Mouse (Mus musculus) spleen, postnatal 4 days (tissue): Measurements from ENCODE around the gene Trmt10c.
"Not testable (repeated sequence)": the region's sequence is repeated elsewhere in the genome, so short reads cannot be mapped to it uniquely, and the experiment has no call there.

Experiments used
- DNase-seq, 2 experiments: peaks; one replicate each; pipeline ENCODE4 v3.0.0; 2022; ENCODE audit warnings: low spot score in 2 of 2

Trmt10c gene

DNA sequence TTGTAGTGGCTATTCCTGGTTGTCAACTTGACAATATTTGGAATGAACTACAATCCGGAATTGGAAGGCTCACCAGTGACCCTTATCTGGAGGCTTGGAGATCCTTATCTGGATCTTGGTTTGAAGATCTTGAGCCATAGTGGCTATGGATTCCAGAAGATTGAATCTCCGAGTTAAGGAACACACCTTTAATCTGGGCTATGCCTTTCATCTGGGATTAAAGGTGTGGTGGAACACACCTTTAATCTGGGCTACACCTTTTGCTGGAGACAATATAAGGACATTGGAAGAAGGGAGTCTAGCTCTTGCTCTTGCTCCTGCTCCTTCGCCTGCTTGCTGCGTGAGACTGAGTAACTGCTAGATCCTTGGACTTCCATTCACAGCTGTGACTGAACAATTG, 10.4 kb upstream of the Trmt10c start, which contains the start of gene Senp7:
TSS of gene Senp7 (plus strand) at position 301 of the 400 bp plus-strand sequence.
- DNase-seq, result not testable (repeated sequence)

DNA sequence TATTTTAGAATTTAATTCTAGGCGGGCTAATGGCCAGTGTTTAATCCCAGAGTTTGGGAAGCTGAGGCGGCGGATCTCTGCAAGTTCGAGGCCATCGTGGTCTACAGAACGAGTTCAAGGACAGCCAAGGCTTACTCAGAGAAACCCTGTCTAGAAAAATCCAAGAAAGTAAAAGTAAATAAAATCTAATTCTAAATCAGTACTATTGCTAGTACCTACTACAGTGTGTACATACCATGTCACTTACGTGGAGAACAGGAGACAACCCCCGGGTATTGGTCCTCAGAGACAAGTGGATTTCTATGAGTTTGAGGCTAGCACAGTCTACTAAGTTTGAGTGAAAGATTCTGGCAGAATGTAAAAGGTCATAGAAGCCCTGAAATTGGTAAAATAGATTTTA, 471 bp upstream of the Trmt10c start:
- no peak for DNase-seq

DNA sequence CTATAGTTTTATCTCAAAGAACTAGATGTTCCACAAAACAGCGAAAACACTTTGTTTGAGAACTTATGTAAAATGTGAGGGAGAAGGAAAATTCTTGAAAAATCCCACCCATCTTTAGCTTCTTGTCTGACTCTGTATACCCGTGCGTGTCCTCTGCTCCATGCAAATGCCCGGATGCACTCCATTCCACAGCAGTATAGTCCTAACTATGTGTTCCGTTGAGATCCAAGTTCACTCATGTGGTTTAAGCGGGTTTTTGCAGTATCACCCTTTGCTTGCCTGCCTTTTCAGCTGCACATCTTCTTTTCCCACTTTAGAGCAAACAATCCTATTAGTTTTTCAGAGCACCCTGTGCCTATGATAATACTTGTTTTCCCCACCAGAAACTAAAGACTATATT, 1.1 kb downstream of the Trmt10c start:
- no peak for DNase-seq

DNA sequence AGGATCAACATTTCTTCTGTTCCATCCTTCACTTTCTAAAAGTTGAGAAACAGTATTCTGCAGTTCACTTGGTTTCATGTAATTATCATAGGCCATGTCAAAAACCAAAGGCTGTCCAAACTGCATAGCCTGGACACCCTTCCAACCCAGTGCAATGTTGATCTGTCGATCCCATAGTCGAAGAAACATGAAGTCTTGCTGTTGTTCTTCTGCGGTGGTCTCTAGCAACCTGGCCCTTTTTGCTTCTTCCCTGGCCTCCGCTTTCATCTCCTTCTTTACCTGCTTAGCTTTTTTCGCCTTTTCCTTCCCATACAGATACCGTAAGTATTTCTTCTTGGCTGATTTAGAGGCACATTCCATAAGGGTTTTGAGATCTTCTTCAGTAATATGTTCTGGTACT, 3.1 kb downstream of the Trmt10c start:
- no peak for DNase-seq

DNA sequence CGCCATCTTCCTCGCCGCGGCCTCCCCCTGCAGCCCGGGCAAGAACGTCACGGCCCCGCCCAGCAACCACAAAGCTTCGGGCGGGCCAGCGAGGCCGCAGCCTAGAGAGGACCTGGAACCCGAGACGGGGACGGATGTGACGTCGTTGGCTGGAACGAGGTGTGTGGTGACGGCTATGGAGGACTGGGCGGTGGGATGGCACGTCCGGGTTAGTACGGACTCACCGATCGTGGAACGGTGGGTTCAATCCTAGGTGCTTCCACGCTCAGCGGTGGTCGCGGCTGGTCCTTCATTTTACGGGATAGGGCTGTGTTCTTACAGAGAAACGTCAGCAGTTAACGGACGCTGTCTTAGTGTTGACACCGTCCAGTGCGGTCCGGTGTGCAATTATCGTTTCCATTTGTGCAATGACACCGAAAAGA, 7.9 kb downstream of the Trmt10c start, which contains the start of gene Pcnp:
TSS of gene Pcnp (minus strand) at position 79 of the 422 bp plus-strand sequence.
- DNase-seq, result peak; percentile 97 to 98

DNA sequence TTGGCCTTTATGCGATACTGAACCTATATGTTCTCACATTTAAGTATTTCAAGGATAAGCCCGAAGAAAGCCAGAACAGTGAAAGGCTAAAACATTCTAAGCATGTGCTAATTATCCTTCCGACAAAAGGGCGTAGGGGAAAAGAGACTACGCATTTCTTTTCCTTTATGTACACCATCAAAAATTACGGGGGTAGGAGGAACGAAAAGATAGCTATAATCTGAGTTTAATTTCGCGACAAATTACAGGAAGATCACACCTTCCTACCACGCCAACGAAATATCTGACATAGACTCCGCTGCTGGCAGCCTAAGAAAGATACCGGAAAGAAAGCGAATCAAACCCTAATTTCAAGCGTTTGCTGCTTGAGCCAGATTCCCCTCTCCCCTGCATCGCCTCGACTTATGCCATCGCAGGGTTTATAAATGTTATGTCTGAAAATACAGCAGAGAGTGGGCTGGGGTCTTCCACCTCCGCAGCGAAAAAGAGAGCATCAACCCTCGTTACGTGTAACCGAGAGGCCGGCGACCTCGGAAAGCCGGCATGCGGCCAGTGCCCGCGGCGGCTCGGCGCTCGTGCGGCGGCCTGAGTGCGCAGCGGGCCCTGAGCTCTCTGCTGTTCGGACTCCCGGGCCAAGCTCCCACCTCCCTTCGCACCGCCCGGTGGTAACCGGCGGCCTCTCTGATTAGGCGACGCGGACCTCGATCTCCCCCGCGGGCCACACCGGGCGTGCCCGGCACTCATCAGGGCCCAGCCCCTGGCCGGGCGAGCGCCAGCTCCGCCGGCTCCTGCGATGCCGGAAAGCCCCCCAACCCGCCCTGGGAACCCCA, 8.7 kb downstream of the Trmt10c start:
- no peak for DNase-seq

DNA sequence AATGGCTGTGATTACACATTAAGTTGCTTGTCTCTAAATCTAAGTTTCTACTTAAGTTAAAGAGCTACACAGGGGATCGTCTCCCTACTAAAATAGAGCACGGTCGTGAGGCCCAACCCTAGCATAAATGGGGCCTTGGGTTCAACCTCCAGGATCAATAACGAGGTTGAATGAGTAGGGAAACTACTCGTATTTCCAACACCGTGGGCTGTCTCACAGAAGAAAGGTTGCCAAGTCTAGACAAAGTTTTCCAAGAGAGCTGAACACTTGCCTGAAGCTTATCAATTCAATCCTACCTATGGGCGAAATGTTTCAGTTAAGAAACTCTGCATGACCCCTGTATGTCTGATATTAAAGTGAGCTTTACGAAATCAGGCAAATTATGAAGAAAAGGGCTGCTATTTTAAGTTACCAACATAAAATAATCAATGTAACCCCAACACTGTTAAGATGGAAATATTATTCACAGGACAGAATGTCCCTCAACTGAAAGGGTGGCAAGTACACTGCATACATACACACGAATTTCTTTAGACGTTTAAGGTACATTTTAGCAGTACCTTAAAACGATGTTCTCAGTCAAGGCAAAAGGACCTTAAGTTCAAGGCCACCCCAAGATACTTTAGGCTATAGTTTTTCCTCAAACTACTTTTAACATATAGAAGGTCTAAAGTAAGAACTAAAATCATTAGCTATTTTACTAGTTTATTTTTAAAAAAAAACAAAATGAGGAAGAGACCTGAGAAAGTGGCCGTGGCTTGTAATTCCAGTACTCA, 9.6 kb downstream of the Trmt10c start:
- no peak for DNase-seq

DNA sequence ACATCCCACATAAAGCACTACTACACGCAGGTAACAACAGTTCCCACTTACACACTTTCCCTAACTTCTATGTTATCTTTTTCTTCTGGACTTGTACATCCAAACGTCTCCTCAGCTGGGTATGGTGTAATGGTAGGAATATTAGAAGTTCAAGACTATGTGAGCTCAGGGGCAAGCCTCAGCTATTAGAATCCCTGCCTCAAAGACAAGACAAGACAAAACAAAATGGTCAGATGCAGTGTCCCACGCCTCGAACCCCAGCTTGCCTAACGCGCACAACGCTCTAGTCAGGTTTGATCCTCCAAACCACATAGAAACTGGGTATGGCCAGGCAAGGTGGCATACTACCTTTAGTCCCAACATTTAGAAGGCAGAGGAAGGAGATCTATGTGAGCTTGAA, 18.0 kb downstream of the Trmt10c start:
- no peak for DNase-seq

DNA sequence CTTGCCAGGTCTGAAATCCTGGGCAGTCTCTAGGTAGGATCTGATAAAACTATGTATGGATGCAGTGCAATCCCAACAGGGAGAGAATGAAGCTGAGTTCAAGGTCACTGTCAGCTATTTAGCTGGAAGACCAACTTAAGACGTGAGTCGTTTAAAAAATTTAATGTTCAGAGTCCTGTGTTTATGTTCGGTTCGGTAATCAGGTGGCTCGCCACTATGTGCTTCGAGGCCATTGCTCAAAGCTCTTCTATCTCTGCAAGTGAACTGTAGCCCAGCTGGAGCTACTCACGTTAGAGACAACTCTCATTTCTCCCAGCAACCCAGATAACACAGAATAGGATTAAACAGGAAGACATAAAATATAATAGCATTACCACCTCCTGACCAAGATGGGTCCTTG, 23.5 kb downstream of the Trmt10c start:
- DNase-seq, result no peak

DNA sequence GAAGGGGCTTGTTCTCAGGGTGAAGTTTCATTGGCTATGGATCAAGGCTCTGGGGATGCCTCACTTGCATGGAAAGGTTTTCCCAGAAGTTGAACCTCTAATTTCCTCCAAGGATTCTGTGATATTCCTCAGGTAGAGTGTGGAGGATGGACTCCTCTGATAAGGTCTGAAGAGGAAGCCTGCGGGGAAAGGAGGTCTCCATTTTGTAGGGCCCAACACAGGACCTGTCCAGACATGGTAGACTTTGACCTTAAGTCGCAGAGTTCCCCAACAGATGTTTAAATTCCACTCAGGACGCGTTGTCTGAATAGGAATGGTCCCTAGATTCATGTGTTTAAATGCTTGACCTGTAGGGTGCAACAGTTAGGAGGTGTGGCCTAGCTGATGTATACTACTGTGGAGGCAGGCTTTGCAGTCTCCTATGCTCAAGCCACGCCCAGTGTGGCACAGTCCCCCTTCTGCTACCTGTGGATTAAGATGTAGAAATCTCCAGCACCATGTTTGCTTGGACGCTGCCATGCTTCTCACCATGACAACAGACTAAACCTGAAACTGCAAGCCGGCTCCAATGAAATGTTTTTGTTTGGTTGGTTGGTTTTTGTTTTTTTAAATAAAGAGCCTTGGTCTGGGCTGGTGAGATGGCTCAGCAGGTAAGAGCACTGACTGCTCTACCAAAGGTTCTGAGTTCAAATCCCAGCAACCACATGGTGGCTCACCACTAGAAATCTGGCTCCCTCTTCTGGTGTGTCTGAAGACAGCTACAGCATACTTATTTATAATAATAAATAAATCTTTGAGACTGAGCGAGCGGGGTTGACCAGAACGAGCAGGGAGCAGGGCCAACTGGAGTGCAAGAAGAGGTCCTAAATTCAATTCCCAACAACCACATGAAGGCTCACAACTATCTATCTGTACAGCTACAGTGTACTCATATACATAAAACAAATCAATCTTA, 24.6 kb downstream of the Trmt10c start:
- no peak for DNase-seq

DNA sequence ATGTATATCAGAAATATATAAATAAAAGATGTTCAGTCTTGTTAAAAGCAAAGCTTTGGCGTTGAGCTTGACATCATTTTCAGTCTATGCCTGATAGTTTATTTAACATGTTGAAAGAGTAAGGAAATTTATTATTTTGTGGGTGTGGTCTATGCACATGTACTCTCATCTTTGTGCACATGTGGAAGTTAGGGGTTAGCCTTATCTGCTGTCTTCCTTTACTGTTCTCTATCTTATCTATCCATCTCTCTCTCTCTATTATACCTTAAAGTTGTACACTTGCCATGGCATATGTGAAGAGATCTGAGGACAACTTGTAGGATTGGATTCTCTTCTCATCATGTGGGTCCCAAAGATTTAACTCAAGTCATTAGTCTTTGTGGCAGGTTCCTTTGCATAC, 28.8 kb downstream of the Trmt10c start:
- no peak for DNase-seq

DNA sequence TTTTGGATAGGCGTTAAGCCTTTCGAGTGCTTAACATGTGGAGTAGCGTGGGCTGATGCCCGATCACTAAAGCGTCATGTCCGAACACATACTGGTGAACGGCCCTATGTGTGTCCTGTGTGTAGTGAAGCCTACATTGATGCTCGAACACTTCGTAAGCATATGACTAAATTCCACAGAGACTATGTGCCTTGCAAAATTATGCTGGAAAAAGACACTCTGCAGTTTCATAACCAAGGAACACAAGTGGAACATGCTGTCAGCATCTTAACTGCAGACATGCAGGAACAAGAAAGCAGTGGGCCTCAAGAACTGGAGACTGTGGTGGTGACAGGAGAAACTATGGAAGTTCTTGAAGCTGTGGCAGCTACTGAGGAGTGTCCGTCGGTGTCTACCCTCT, 30.8 kb downstream of the Trmt10c start:
- no peak for DNase-seq

DNA sequence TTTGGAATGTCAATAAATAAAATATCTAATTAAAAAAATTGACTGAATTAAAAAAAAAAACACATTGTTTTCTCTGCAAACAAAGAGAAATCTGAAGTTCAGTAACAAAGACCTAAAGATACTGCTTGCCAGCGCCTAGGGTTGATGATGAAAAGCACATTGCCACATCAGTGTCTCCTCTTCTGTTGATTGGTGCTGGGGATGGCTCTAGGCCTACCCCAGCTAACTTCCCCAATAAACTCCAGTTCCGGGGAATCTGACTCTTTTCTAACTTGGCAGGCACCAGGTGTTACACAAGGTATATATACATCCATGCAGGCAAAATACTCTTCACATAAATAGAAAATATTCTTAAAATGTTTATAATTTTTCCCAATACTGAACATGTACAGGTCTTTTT, 43.4 kb downstream of the Trmt10c start:
- DNase-seq, result no peak

DNA sequence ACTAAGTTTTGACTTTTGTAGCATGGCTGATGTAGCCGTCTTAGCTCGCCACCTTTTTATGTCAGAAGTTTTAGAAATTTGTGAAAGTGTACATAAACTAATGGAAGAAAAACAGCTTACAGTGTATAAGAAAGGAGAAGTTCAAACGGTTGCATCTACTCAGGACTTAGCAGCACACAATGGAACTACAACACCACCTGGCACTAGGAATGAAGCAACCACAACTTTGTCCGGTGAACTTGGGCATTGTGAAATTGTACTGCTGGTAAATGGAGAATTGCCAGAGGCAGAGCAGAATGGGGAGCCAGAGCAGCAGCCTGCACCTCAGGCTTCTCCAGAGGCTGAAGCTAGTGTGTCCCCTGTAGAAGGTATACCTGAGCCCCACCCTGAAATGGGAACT, 47.3 kb downstream of the Trmt10c start:
- no peak for DNase-seq

DNA sequence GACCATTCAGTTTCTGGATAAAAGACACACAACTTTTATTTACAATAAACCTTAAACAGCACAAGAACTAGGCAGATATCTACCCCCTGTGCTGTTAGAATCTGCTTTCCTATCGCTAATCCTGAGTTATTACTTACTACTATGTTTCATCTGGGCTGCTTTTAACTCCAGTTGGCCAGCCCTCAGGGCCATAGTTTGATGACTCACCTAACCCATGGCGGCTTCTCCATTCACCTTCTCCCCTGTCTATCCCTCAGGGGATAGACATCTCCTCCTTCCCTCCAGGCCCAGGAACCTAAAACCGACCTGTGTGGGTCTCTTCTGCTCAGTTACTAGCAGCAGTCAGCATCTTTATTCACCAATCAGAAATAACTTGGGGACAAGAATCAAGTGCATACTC, 51.6 kb downstream of the Trmt10c start:
- DNase-seq, result no peak
